Mouse (Mus musculus) lung, postnatal 36 days (tissue): Measurements from ENCODE around the gene Col18a1.
"Not testable (repeated sequence)": the region's sequence is repeated elsewhere in the genome, so short reads cannot be mapped to it uniquely, and the experiment has no call there.

Source experiments
- DNase-seq: peaks from one replicate; pipeline ENCODE4 v3.0.0; 2022; ENCODE audit warnings: mixed read lengths

Gene Col18a1

DNA sequence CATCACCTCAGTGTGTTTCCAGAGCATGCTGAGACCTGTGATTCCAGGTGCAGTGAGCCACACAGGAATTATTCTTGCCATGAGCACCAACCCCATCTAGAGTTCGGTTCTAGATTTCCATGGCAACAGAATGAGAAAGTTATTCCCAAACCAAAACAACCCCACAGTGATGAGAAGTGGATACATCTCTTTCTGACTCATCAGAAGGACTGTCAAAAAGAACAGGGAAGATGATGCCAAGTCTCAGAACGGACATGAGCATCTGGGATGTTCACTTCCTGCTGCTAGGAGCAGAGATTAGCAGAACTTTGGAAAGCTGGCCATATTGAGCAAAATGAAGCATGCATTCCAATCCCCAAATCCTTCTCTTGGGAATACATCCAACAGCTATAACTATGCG lies 13.8 kb upstream of the Col18a1 start:
- no peak for DNase-seq

DNA sequence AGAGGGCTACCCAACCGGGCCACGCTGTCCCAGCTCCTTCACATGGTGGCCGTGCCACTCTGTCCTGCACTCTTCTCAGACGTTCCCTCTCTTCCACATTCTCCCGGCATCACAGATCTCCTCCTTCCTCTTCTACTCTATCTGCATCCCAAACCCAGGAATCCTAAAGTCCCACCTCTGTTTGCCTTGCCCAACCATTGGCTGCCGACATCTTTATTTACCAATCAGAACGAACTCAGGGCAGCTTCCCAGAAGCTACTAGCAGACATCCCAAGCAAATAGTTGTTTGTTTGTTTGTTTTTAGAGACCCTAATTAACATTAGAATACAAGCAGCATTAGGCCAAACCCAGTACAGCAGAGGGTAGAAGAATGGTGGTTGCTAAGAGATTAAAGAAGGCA lies 12.3 kb upstream of the Col18a1 start:
- no peak for DNase-seq

DNA sequence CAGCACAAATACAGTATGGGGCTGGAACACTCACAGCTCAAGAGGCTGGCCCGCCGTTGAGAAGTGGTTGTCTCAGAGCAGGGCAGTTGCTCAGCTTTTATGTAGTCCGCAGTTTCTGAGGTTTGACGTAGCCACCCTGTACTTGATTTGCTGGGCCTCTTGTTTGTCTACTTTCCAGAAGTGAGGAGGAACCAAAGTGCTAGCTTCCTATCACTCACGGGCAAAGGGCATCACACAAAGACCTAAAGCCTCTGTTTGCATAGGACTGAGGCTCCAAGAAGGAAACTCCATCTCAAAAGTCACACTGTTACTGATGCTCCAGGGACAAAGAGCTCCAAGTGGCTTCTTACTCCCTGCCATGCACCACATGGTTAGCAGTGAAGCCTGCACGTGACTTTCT lies 4.1 kb upstream of the Col18a1 start:
- no peak for DNase-seq

DNA sequence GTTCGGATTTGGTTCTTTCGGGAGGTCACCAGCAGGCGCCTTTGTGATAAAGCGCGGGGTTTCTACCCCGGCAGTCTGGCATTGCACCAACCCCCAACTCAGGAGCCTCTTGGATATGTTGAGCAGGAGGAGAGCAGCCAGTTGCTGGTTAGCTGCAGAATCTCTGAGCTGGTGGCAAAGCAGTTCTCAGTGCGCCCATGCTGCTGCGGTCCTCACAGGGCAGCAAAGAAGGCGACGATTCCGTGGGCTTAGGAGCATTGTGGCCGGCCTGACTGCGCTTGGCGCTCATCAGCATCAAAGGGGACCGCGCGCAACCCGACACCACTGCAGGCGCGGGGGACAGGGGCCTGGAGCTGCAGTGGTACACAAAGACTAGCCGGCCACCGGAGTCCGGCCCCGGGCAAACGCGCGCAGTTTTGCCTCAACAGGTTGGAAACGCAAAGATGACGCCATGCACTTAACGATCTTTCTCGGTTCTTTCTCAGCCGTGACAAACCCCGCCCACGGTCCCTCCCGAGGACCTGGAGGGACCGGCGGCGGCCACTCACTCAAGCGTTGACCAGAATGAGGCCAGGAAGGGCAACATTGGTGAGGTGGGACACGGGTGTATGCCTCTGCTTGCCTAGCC lies 916 bp downstream of the Col18a1 start:
- peak; percentile 25 for DNase-seq

DNA sequence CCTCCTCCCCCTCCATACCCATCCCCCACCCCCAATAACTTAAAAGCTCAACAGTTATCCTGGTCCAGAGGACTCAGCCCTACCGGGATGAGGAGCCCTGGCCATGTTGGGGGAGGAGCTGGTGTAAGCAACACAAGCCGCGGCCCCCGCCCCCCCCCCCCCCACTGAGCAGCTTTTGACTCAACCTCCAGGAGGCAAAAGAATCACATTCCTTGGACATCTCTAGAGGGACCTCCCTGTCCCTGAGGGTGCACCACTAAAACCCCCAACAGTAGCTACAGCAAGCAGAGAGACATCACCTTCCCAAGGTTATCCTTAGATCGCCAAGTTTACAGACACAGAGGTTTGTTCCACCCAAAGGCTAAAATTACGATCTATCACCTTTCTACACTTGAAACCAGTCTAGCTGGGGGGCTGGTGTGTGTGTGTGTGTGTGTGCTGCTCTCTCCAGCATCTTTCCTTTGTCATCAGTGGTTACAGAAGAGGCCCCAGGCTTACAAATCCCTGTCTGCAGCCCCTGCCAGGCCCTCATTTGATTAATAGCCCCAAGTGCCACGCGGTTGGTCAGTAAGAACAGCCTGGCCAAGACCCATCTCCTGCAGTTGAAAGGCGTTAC lies 1.8 kb downstream of the Col18a1 start:
- no peak for DNase-seq

DNA sequence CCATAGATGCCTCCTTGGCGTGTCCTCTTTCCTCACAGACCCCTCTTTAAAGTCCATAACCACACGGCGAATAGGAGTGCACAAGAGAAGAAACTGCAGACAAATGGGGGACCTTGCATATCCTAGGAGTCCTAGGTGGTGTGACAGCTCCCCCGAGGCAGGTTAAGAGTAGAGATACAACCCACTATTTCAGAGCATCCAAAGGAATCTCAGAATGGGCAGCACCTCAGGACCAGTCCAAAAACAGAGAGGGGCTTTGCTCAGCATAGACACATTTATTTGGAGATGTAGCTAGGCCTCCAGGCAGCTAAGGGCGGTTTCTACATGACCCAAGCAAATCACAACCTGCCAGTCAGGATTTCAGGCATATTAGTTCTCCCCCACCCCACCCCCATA lies 2.3 kb downstream of the Col18a1 start:
- no peak for DNase-seq

DNA sequence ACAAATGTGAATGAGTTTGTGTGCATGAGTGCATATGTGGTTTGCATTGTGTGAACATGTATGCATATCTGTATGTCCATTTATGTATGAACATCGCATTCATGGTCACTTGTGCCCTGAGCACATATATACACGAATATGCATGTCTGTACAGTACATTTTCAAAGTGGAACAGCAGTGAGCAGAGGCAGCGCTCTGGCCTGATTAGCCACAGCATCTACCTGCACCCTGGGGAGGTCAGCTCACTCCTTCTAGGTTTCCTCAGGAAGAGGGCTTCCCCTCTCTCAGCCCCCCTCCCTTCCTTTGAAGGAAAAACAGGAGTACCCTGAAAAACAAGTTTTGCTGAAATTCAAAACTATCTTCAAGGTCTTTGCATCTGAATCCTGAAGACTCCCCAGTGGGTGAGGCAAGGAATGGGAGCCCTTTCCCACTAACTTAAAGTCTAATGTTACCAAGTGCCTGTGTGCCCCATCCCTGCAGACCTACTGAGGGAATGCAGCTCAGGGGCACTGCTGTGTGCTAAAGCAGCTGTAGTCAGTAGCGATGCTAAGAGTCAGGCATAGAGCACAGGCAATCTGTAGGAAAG lies 2.9 kb downstream of the Col18a1 start:
- no peak for DNase-seq

DNA sequence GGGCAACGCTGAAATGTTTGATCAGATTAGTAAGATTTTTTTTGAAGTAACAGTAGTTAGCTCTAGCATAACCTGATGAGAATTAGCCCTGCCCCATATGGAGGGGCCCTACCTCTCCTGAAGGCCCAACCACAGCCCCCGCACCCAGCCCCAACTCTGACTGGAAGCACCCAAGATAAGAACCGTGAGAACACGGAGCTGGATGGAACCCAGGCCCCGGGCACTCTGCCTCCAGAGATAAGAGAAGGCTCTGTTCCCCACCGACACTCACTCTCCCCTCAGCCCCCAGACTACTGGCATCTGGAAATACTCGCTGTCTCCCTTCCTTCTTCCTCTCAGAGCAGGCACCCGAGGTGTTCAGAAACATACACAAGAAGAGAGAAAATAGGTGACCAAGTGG lies 6.8 kb downstream of the Col18a1 start:
- DNase-seq = no peak

DNA sequence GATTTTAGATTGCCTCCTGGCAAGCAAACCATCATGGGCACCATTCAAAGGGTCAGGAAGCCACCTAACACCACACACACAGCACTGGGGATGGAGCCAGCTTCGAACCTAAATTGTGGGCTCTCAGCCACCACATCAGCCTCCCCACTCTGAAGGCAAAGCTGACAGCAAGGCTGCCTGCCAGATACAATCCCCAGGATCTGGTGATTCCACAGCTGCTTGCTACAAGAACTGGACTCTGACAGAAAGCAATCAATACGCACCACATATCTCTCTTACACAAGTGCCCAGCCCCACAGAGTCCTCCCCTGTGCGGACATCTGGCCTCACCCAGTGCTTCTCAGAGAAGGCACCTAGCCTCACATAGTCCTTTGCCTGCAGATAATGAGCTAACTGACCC lies 7.4 kb downstream of the Col18a1 start:
- no peak for DNase-seq

DNA sequence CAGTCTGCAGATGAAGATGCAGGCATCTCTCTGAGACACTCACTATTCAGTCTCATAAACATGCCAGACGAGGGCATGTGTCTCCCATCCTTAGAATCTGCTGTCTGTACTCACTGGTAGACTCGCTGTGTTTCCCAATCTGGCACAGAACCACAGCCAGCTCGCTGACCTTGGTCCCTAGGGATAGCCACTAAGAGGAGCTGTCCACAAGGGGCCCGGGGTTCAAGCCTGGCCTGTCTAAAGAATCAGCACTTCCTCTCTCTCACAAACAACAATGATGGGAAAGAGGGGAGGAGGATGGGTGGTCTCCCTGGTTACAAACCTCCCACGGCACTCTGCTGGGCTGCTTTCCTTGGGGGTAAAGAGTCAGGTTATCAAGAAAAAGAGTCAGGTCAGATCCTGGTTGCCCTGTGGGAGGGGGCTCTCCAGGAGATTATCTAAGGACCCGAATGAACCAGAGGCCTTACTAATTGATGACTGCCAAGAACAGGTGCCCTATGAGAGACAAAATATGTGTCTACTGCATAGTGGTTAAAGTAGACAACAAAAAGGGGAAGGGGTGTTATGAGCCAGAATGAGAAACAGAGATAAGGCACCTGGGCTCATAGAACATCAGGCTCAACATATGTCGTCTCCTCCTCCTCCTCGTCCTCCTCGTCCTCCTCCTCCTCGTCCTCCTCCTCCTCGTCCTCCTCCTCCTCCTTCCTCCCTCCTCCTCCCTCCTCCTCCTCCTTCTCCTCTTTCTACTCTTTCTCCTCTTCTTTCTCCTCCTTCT lies 8.9 kb downstream of the Col18a1 start:
- DNase-seq = no peak

DNA sequence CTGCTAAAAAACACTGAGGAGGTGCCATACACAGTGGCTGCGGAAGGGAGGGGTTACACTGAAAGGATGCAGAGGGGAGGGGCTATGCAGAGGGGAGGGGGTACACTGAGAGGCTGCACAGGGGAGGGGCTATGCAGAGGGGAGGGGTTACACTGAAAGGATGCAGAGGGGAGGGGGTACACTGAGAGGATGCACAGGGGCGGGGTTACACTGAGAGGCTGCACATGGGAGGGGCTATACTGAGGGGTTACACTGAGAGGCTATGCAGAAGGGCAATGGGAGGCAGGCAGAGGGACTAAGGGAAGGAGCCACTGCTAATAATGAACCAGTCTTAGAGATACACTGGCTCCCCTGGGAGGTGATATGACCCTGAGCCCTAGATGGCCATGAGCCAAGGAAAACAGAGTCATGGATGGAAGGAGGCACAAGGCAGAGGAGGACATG lies 14.1 kb downstream of the Col18a1 start:
- no peak for DNase-seq

DNA sequence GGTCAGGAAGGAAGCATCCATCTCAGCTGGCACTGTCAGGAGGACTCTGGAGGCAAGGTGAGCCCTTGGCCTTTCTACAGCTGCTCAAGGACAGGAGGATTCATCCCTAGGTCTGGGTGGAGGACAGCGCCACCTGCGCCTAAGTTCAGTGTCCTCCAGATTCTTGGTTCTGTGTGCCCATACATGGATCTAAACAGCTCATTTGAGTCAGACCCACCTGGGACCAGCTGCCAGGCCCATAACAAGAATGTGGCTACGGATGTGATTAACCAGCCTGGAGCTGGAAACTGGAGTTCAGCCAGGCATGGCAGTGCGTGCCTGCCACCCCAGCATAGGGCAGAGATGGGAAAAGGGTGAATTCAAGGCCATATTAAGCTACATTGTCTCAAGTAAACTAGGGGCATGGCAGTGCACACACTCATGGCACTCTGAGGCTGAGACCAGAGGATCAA lies 14.8 kb downstream of the Col18a1 start:
- no peak for DNase-seq

DNA sequence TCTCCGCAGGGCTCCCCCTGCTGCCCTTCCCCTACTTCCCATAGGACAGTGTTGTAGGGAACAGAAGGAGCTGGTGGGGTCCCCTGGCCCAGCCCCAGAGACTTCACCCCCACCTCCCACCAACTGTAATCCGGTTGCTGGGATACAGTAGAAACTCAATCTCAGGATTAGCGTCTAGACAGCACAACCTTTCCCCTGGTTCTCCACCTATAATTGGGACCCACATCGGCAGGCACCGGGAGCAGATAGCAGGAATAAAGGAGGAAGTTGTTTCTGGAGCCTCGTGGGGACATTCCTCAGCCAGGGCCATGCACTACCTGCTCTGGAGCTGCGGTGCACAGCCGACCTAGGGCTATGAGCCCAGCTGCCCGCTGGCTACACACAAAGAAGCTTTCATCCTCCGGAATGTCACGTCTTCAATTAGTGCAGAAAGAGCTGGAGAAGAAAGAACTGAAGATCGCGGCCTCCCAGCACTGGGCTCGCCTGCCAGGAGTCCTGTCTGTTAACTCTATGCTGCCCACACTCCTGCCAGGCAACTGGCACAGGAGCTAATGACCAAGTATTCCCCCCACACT lies 15.3 kb downstream of the Col18a1 start:
- DNase-seq = no peak

DNA sequence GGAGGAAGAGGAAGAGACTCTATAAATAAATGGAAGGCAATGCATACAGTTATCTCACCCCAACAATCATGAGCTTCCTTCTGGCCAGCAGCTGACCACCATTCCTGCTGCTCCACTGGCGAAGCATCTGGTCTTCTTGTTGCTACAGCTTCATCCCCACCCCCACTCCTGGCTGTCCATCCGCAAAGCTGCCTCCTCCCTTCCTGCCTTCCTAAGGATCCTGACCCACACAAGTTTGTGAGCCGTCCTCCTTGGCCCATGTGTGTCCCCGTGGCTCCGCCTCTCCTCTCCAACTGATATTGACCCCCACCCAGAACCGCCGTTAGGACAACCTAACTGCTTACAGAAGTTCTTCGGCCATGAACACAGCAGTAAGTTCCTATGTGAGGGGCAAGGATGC lies 16.3 kb downstream of the Col18a1 start:
- DNase-seq = no peak

DNA sequence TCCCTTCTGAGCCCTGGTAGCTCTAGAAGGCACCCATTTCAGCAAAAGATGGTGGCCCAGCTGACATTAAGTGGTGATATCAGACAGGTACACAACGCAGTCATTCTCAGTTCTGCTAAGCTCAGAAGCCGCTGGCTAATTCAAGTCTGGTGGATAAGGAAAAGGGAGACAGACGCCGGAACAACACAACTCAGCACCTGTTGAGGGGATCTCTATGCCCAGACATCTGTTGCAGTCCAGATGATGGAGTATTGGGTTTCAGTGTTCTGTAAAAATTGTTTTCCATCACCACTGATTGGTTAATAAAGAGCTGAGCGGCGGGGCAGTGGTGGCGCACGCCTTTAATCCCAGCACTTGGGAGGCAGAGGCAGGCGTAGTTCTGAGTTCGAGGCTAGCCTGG lies 18.8 kb downstream of the Col18a1 start:
- DNase-seq = no peak

DNA sequence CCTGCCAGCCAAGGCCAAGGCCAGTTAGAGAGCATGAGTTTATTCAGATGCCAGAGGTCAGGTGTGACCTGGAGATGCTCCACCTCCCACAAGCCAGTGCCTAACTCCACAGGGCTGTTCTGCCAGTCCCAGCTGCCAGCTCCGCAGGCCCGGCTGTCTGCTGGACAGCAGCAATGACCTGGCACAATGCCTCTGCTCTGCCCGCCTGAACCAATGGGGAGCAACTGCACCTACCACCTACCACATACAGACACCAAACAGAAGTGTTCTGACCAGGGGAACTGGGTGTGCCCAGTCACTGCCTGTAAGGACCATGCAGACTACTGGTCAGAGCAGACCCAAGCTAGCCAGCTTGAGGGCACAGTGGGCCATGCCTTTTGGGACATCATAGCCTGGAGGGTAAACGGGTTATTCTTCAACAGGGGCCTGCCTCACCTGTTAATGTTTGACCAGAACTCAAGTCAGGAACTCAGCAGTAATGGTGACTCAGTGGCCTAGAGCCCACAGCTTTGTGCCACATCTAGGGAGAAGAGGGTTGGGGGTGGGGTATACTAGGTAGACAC lies 19.4 kb downstream of the Col18a1 start:
- peak; percentile 35 for DNase-seq

DNA sequence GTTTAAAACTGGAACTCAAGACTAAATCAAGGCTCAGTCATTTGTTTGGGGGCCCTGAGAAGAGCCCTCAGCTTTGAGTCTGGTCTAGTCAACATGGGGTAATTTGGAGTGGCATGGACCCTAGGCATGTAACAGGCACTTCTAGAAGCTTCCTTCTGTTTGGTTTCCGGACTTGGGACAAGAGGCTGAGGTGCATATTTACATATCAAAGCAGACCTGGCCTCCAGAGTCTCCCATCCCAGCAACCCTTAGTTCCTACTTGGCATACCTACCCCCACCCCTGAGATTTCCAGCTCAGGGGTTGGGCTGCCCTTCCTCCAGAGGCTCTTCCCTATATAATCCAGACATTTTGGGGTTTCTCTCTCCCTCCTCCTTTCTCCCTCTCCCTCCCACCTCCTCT lies 20.4 kb downstream of the Col18a1 start:
- no peak for DNase-seq

DNA sequence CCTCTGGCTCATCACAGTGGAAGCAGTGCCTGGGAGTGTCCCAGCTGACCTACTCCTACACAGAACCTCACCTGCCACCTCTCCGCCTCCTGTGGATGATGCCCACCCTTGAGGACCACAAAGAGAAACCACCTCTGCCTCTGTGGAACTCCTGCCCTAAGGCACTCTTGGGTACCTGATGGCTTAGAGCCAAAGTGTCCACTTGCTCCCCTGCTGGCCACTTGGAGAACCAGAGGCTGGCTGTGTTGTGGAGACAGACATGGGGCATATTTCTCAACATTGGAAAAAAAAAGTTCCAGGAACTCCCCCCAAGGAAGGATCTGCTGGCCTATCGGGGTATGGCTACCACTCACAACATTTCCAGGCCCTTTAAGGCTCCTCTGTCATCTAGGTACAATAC lies 22.0 kb downstream of the Col18a1 start:
- DNase-seq = peak; percentile 58

DNA sequence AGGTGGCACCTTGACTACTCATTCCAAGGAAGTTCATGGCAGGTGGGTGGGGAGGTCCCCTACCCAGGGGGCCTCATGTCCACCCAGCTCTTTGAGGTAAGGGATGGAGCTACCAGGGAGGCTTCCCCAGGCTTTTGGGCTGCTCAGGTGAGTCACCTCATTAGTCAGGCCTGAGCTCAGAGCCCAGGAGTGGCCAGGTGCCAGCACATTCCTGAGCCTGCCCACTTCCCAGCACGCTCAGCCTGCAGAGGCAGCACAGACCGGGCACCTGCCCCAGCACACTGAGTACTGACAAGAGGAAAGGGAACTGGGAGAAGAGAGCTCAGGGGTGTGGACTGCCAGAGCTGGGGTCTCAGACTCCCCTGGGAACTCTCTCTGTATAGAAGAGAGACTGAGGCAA lies 24.0 kb downstream of the Col18a1 start:
- peak; percentile 83 for DNase-seq

DNA sequence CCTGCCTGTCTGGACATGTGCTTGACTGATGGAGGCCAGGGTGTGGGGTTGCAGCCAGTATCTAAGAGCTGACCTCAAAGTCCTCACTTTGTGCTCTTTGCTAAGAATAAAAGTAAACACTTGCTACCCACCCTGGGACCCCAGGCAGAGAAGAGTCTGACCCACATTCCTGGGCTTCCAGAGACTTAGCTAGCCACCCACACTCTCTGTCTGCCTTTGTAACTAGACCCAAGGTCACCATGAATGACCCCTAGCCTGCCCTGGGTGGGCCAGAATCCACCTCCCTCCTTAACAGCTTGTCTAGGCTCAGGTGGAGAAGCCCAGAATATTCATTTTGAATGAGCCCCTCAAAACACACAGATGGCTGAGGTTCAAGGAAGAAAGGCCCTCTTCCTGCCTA lies 28.0 kb downstream of the Col18a1 start:
- DNase-seq = no peak

DNA sequence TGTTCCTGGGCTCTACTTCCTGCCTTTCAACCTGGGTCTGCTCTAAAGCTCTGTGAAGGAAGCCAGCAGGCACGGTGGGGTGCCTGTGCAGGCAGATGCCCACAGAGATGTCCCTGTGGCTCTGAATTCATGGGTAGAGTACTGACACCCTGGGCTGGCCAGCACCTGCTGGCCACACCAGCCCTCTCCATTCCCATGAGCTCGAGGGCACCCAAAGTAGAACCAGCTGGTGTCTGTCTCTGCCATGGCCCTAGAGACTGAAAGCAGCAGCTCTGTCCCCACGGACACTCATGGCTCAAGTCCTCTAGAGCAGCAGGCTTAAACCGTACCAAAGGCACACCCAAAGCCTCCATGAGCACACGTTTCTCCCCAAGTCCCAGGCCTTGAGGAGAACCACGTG lies 30.1 kb downstream of the Col18a1 start:
- DNase-seq = no peak

DNA sequence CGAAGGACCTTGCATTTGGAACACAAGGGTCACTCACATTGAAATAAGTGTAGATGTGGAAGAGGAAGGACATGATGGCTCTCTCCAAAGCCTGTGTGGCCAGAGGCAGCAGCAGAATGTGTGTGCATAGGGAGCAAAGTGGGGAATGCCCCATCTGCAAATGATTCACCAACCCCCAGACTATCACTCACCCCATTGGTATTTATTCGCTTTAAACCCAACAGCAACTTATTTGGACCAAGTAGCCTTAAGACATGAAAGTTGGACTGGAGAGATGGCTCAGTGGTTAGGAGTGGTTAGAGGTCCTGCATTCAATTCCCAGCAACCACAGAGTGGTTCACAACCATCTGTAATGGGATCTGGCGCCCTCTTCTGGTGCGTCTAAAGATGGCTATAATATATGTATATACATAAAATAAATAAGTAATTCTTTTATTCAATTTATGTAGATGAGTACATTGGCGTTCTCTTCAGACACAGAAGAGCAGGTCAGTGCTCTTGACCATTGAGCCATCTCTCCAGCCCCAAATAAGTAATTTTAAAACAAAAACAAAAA lies 31.0 kb downstream of the Col18a1 start:
- DNase-seq = no peak

DNA sequence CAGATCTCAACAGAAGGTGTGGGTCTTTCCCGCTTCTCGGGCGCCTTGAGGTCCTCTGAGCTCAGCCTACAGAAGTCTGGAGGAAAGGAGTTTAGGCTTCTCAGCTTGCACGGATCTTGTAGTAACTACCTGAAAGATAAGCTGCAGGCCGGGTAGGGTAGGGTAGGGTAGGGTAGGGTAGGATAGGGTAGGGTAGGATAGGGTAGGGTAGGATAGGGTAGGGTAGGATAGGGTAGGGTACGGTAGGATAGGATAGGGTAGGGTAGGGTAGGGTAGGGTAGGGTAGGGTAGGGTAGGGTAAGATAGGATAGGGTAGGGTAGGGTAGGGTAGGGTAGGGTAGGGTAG lies 31.6 kb downstream of the Col18a1 start:
- not testable (repeated sequence) for DNase-seq
